Mouse (Mus musculus) monocyte, adult 5-6 weeks (primary cell): ENCODE measurements around the gene Ankrd27. TPM values are rescaled to one million over a fixed set of nuclear protein-coding genes. Genes with fewer than 3 reads are reported as not detected.
A peak's percentile ranks its signal among the peaks of the same experiment; 100 is the strongest.

ENCODE experiments used
- ATAC-seq: fragments of 153-309, 156-312 bp; replicated peaks from 2 replicates; pipeline ENCODE4 v1.8.0; 2017; ENCODE audit warnings: mild to moderate bottlenecking; ENCODE audit not compliant: low TSS enrichment, insufficient number of reproducible peaks, severe bottlenecking, poor library complexity, low FRiP score
- total RNA-seq: library from RNA; stranded (forward); fragments of 200-1000, 200-491, 200-594 nt; gene quantifications from 3 replicates; pipeline ENCODE4 v1.2.3, GENCODE M21; 2017

The Ankrd27 gene
- total RNA-seq, 1 experiment from 2014 or later = 22.5 TPM

GRCm38 (mm10) chr7:35622626-35623025 lies 36.6 kb downstream of the Ankrd27 start:
- ATAC-seq = no peak

- ATAC-seq = no peak
These were observed 40.0 kb downstream of the Ankrd27 start for GRCm38 (mm10) chr7:35626038-35626437.

GRCm38 (mm10) chr7:35627371-35627770 lies 41.3 kb downstream of the Ankrd27 start:
- no peak for ATAC-seq

GRCm38 (mm10) chr7:35628496-35628895 lies 42.5 kb downstream of the Ankrd27 start:
- 0 out of 2 replicates have a peak, but pooled peaks have one; percentile 63 for ATAC-seq

- no peak for ATAC-seq
These were observed 50.2 kb downstream of the Ankrd27 start for GRCm38 (mm10) chr7:35636229-35636628.

- ATAC-seq = no peak
These were observed 50.8 kb downstream of the Ankrd27 start for GRCm38 (mm10) chr7:35636874-35637273.

- no peak for ATAC-seq
These were observed 54.0 kb downstream of the Ankrd27 start for GRCm38 (mm10) chr7:35640072-35640471.

GRCm38 (mm10) chr7:35646317-35647081 lies 60.5 kb downstream of the Ankrd27 start:
- no peak for ATAC-seq

- ATAC-seq = peak; percentile 85
These were observed 61.2 kb downstream of the Ankrd27 start, which contains the start of gene Pdcd5 for GRCm38 (mm10) chr7:35647101-35647698. TSS of gene Pdcd5 (minus strand) at chr7:35647521.

GRCm38 (mm10) chr7:35648239-35649069 lies 62.4 kb downstream of the Ankrd27 start:
- no peak for ATAC-seq

- ATAC-seq = peak; percentile 57
These were observed 63.0 kb downstream of the Ankrd27 start for GRCm38 (mm10) chr7:35649071-35649470.

GRCm38 (mm10) chr7:35650716-35651410 lies 64.8 kb downstream of the Ankrd27 start:
- no peak for ATAC-seq

GRCm38 (mm10) chr7:35651583-35652270 lies 65.7 kb downstream of the Ankrd27 start:
- ATAC-seq = no peak

GRCm38 (mm10) chr7:35657829-35658228 lies 71.8 kb downstream of the Ankrd27 start:
- ATAC-seq = no peak

GRCm38 (mm10) chr7:35659173-35659572 lies 73.1 kb downstream of the Ankrd27 start:
- no peak for ATAC-seq

GRCm38 (mm10) chr7:35663790-35664376 lies 77.8 kb downstream of the Ankrd27 start:
- ATAC-seq = no peak

GRCm38 (mm10) chr7:35668066-35669041 lies 82.3 kb downstream of the Ankrd27 start:
- ATAC-seq = no peak
